Mouse (Mus musculus) forebrain, embryonic 14.5 days (tissue): ENCODE data around the gene Ptprb. TPM values are rescaled to one million over a fixed set of nuclear protein-coding genes. Genes with fewer than 3 reads are reported as not detected.

ENCODE experiments used
- ATAC-seq: fragments of 200-750 bp; cut with Nextera tagmentation; 2 replicates; pipeline ENCODE4 v1.8.0; 2017; ENCODE audit warnings: mild to moderate bottlenecking, moderate library complexity
- DNase-seq: peaks from one replicate; pipeline ENCODE4 v3.0.0-alpha.2; 2015; ENCODE audit warnings: low spot score
- H3K27ac ChIP-seq: fragments of 300-500 bp; sonication (generic); 2 replicates; pipeline ENCODE4 v1.5.1; 2014; ENCODE audit warnings: low read depth, mild to moderate bottlenecking, control low read depth, low read length, moderate library complexity
- H3K27me3 ChIP-seq: fragments of 300-500 bp; sonication (generic); replicated peaks from 2 replicates; pipeline ENCODE4 v1.6.1; 2014; ENCODE audit warnings: low read length, control low read depth, mixed read lengths; ENCODE audit not compliant: control insufficient read depth, insufficient read depth
- H3K36me3 ChIP-seq: fragments of 300-500 bp; sonication (generic); 2 replicates; pipeline ENCODE4 v1.6.1; 2014; ENCODE audit warnings: low read length, control low read depth; ENCODE audit not compliant: control insufficient read depth, insufficient read depth
- H3K4me1 ChIP-seq: fragments of 300-500 bp; sonication (generic); 2 replicates; pipeline ENCODE4 v1.6.1; 2014; ENCODE audit warnings: antibody characterized with exemption, low read length, control low read depth; ENCODE audit not compliant: control insufficient read depth, insufficient read depth
- H3K4me2 ChIP-seq: fragments of 300-500 bp; sonication (generic); 2 replicates; pipeline ENCODE4 v1.6.1; 2014; ENCODE audit warnings: mild to moderate bottlenecking, control low read depth, low read length
- H3K4me3 ChIP-seq: fragments of 300-500 bp; sonication (generic); 2 replicates; pipeline ENCODE4 v1.5.1; 2014; ENCODE audit warnings: low read depth, low read length, control low read depth
- H3K9ac ChIP-seq: fragments of 300-500 bp; sonication (generic); 2 replicates; pipeline ENCODE4 v1.6.1; 2014; ENCODE audit warnings: mild to moderate bottlenecking, low read length, control low read depth, moderate library complexity
- H3K9me3 ChIP-seq: fragments of 300-500 bp; sonication (generic); replicated peaks from 2 replicates; pipeline ENCODE4 v1.6.1; 2016; ENCODE audit warnings: low read length, control low read depth, mixed read lengths; ENCODE audit not compliant: control insufficient read depth
- WGBS: fragments of 180-500 bp; shearing (Covaris S2); extraction: QIAGEN DNeasy Blood & Tissue Kit; methylation state at CpG from one replicate; pipeline ENCODE4 v1.1.7; 2014; 5-methylcytosine and 5-hydroxymethylcytosine counted together
- polyA plus RNA-seq: library from polyadenylated mRNA; unstranded; fragments of >200 nt; fragmentation: Nextera tagmentation; extraction: Ambion mirVana; gene quantifications from 2 replicates; pipeline ENCODE4 v1.2.1, GENCODE M21; 2014

The Ptprb gene
- polyA plus RNA-seq, 1 experiment from 2014 or later = 1.5 TPM

DNA sequence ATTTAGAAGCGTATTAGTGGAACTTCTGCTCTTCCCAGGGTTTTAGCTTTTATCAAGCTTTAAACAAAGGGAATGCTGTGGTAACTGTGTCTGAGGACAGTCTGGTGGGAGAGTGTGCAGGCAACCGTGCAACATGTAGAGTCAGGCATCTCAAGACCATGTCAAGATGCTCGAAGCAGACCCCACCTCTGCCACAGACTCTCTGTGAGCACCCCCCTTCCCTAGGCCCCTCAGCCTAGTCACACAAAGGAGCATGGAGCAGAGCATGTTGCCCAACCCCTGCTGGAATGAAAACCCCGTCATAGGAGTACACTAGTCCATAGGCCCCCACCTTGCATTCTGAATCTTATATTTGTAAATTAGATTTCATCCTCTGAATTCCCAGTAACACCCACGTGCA is 13.8 kb upstream of the Ptprb start:
- Histone ChIP-seq H3K4me1 (no peaks in the 10 kb centered on the region), H3K27ac (no peak overlapping the region), H3K27me3 (no peaks in the 10 kb centered on the region), H3K4me2 (no peak overlapping the region), H3K4me3 (no peak overlapping the region), H3K9ac (no peak overlapping the region), H3K36me3 (no peaks in the 10 kb centered on the region), H3K9me3 (no peaks in the 10 kb centered on the region)
- 73% methylated on average over 5 of the region's 5 CpGs for WGBS
- no peak for ATAC-seq
- DNase-seq = no peak

DNA sequence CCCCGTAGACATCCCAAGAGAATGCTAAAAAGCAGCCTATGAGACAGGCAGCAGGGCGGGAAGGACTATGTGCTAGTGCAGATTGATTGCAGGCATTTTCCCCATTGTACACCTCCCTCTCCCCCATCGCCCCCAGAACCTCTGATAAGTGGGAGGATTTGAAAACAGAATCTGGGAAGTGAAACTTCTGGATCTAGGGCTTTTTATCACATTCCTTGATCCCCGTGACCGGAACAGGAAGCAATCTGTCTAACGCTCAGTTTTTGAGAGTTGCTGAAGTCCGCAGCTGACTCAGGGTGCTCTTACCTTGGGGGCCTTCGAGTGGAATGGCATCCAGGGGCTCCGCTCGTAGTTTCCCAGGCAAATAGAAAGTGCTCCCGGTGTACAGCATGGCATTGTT is 10.8 kb upstream of the Ptprb start:
- Histone ChIP-seq H3K9ac (no peak overlapping the region), H3K4me3 (no peak overlapping the region), H3K9me3 (no peaks in the 10 kb centered on the region), H3K4me1 (no peaks in the 10 kb centered on the region), H3K27me3 (no peaks in the 10 kb centered on the region), H3K4me2 (no peak overlapping the region), H3K36me3 (no peaks in the 10 kb centered on the region), H3K27ac (no peak overlapping the region)
- no peak for ATAC-seq
- 87% methylated on average over 11 of the region's 11 CpGs for WGBS
- no peak for DNase-seq

DNA sequence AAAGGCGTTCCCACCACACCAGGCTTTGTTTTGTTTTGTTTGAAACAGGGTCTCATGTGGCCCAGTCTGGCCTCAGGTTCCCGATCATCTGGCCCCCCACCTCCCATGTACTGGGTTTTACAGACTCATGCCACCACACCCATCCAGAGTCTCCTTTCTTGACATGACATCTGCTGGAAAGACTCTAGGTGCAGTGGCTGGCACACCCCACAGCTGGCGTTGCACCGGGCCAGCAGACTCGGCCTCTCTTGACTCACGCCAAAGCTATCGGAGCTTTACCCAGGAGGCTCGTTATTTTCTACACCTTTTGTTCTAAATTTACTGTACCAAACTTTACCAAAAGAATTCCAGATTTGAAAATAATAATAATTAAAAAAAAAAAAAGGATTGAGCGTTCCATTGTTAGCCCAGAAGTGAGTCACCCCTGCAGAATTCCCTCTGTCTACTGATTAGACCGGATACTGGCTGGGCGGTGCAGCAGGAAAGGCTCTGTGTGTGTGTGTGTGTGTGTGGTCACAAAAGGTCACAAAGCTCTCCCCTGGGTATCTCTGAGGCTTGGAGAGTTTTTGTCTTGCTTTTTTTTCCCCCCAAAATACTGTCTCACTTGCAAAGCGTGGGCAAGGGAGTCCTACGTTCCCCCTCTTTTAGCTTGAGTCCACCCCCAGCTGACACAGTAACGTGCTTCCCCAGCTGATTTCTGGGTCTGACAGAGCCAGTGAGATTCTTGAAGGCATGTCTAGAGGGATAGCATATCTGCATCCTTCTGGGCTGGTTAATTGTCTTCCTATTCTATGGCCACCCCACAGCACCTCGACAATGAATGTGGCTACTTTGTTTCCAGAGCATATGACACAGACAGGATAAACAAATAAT is 8.5 kb upstream of the Ptprb start:
- ATAC-seq (no peak), DNase-seq (no peak)
- no peak overlapping the region for H3K27ac ChIP-seq
- H3K4me3 ChIP-seq = no peak overlapping the region
- no peaks in the 10 kb centered on the region for H3K27me3 ChIP-seq
- H3K9me3 ChIP-seq = no peaks in the 10 kb centered on the region
- no peaks in the 10 kb centered on the region for H3K36me3 ChIP-seq
- no peak overlapping the region for H3K4me2 ChIP-seq
- WGBS = 66% methylated on average over 15 of the region's 15 CpGs
- no peaks in the 10 kb centered on the region for H3K4me1 ChIP-seq
- no peak overlapping the region for H3K9ac ChIP-seq

DNA sequence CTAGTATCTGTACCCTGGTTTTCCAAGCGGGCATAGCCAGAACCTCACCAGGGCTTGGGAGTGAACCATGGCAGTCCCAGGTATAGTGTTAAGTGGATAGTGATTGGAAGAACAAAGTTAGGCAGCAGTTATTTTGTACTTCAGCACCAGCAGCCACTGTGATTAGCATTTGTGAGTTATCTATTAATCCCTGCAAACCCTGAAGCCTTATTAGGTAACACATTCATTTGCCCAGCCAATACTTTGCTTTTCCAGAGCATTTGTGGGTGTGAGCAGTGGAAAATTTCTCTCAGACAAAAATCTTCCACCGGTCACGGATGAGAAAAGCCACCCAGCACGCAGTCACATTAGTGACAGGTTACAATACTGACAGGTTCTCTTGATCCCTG is 7.9 kb upstream of the Ptprb start:
- Histone ChIP-seq H3K27ac (no peak overlapping the region), H3K27me3 (no peaks in the 10 kb centered on the region), H3K4me1 (no peaks in the 10 kb centered on the region), H3K9me3 (no peaks in the 10 kb centered on the region), H3K4me3 (no peak overlapping the region), H3K4me2 (no peak overlapping the region), H3K36me3 (no peaks in the 10 kb centered on the region), H3K9ac (no peak overlapping the region)
- ATAC-seq (no peak), DNase-seq (no peak)
- 82% methylated on average over 4 of the region's 4 CpGs for WGBS

DNA sequence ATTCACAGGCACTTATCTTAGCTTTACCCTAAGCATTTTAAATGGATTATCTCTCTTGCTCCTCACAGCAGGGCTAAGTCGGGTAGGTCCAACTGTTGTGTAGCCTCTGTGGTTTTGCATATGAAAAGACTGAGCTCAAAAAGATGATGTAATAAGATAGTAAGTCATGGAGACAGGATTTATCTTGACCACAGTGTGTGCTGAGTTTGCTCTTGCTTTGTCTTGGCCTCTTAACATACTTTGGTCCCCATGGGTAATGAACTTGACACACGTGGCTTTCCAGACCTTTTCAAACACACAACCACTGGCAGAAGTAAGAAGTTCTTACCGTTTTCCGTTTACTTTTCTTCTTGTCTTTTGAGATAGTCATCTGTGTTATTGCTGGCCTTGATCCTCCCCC is 7.0 kb upstream of the Ptprb start:
- H3K36me3 ChIP-seq = no peaks in the 10 kb centered on the region
- no peak overlapping the region for H3K9ac ChIP-seq
- H3K9me3 ChIP-seq = no peaks in the 10 kb centered on the region
- 55% methylated on average over 4 of the region's 4 CpGs for WGBS
- DNase-seq (no peak), ATAC-seq (no peak)
- no peaks in the 10 kb centered on the region for H3K27me3 ChIP-seq
- H3K27ac ChIP-seq = no peak overlapping the region
- H3K4me3 ChIP-seq = no peak overlapping the region
- H3K4me1 ChIP-seq = no peaks in the 10 kb centered on the region
- no peak overlapping the region for H3K4me2 ChIP-seq

DNA sequence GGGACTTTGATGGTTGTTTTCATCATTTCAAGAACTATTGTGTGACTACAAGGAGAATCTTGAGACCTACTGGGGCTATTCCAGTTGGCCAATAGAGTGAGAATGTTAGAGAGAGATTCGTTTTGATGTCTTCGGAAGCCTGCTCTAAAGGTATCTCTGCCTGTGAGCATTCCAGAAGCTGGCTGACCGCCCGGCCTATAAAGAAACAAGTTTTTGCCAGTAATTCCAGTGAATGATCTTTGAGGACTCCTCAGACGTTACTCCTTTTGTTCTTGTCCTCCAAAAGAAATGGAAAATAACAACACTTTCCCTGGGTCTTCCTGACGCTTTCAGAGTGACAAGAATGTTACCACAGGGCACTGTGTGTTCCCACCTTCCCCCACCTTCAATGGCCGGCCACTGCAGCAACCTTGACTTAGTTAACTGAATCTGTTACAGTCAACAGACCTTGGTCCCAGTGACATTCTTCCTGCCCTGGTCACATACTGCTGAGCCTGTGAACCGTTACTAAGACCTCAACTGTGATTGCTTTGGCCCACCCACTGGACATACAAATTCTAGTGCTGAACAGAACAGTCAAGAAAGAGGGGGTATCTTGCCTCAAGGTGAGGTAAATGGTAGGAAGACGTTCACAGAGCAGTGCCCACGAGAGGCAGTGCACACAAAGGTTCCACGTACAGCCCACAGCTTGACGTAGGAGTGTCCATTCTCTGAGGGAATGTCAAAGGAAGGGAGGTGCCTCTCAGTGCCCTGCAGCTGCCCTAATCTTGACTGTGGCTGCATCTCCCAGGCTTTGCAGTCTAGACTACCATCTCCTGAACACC is 4.5 kb upstream of the Ptprb start:
- H3K4me2 ChIP-seq = no peak overlapping the region
- H3K4me3 ChIP-seq = no peak overlapping the region
- no peaks in the 10 kb centered on the region for H3K36me3 ChIP-seq
- WGBS = 81% methylated on average over 12 of the region's 12 CpGs
- H3K27me3 ChIP-seq = no peaks in the 10 kb centered on the region
- DNase-seq (no peak), ATAC-seq (no peak)
- H3K9ac ChIP-seq = no peak overlapping the region
- no peaks in the 10 kb centered on the region for H3K9me3 ChIP-seq
- no peaks in the 10 kb centered on the region for H3K4me1 ChIP-seq
- H3K27ac ChIP-seq = peak overlapping the region; percentile 27; the same call in 1 of the 2 replicates

DNA sequence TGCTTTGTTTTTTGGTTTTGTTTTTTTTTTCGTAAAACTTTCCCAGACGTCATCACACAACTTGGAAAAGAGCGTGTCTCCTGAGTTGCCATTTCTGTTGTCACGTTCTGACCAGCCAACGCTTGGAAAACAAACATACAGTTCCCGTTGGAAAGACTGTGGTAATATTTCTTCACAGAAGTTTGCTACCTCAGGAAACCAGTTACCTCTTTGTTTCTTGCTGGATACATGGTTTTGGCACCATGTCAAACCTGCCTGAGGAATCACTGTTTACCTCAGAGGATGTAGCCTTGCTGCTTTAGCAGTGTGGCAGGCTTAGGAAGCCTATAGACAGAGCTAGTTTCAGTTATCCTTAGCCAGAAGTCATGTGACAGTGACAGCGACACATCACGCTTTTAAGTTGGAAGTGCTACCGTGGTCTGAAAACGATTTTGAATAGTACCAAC is 3.8 kb upstream of the Ptprb start:
- Histone ChIP-seq H3K4me3 (no peak overlapping the region), H3K9ac (no peak overlapping the region), H3K27me3 (no peaks in the 10 kb centered on the region), H3K36me3 (no peaks in the 10 kb centered on the region), H3K9me3 (no peaks in the 10 kb centered on the region), H3K27ac (no peak overlapping the region), H3K4me2 (no peak overlapping the region), H3K4me1 (no peaks in the 10 kb centered on the region)
- peak; percentile 8 for DNase-seq
- WGBS = 91% methylated on average over 10 of the region's 10 CpGs
- no peak for ATAC-seq

DNA sequence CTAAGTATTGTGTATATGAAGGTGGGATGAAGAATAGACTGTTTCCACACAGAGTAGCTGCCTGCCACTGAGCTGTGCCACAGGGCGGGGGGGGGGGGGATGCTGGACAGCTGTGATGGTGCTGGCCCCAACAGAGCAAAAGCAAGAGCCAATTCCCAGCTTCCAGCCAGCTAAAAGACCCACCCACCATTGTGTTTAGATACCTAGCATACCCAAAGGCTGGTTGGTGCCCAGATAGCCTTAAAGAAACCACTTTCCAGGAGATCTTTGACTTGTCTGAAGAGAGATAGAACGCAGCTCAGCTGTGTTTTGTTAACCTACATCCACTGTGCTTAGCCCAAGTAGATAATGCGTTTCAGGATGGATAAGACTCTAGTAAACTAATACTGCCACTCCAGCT is 3.2 kb upstream of the Ptprb start:
- Histone ChIP-seq H3K27ac (no peak overlapping the region), H3K4me1 (no peaks in the 10 kb centered on the region), H3K27me3 (no peaks in the 10 kb centered on the region), H3K4me3 (no peak overlapping the region), H3K9me3 (no peaks in the 10 kb centered on the region), H3K9ac (no peak overlapping the region), H3K4me2 (no peak overlapping the region), H3K36me3 (no peaks in the 10 kb centered on the region)
- ATAC-seq = no peak
- WGBS = 83% methylated on average over 3 of the region's 3 CpGs
- DNase-seq = no peak
